Mouse (Mus musculus) spleen, adult 12 weeks (tissue): ENCODE measurements around the gene Nr1h4.

ENCODE experiments used
- DNase-seq: peaks from one replicate; pipeline ENCODE4 v3.0.0; 2022; ENCODE audit warnings: low spot score

The Nr1h4 gene

DNA sequence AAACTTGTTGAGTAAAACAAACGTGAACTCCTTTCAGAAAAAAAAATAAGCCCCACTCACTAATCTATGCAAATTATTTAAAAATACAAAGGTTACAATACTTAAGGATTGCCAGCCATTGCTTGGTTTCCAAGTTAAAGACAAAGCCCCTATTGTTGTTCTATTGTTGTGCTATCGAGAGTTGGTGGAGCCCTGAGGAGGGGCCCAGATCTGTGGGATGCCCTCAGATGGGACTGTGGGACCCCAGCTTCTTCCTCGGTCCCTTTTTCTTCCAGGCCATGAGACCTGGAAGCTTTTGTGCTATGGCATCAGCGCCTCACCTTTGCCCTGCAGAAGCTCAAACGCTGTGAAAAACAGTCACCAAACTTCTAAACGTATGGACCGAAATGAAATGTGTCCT is 51.7 kb downstream of the Nr1h4 start:
- no peak for DNase-seq

DNA sequence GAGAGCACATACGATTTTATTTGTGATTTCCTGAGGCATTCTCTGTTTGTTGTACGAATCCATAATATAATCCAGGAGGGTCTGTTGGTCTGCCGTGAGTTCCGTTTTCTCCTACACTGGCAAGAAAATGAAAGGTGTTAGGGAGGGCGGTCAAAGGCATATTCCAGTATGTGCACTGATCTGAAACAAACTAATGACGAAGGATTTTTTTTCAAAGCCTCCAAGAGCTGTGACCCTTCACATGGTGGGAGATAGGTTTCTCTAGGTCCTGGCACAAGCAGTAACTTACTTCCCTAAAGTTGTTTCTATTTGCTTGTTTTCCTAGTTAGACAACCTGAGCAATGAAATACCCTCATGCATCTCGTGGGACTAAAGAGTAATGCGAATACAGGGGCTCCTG is 54.6 kb downstream of the Nr1h4 start:
- no peak for DNase-seq

DNA sequence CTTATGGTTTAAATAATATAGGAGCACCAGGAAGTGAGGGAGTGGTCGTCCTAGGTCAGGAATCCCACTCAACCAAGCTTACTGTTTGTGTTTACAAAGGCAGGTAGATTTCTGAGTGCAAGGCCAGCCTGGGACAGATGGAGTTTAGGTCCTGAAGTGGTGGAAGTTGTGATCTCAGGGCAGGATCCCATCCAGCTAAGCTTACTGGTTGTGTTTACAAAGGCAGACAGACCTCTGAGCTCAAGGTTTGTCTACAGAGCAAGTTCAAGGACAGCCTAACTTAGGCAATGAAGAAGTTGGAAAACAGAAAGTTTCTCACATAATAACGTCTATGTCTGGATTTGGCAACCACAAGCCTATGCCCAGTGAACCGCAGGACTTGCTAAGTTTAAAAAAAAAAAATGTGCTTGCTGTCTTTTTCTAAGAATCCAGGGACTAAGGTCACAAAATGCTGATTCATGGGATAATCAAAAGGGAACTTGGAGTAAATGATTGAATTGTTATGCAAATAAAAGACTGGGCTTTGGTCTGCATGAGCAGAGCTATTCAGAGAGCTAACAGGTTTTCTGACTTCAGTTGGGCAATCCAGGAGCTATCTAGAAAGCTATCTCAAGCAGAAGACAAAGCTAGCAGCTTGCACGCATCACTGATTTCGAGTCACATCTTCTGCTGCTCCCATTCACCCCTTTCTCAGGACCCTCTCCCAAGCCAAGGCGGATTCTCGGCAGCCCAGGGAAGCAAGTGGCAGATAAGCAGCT is 62.6 kb downstream of the Nr1h4 start:
- no peak for DNase-seq

DNA sequence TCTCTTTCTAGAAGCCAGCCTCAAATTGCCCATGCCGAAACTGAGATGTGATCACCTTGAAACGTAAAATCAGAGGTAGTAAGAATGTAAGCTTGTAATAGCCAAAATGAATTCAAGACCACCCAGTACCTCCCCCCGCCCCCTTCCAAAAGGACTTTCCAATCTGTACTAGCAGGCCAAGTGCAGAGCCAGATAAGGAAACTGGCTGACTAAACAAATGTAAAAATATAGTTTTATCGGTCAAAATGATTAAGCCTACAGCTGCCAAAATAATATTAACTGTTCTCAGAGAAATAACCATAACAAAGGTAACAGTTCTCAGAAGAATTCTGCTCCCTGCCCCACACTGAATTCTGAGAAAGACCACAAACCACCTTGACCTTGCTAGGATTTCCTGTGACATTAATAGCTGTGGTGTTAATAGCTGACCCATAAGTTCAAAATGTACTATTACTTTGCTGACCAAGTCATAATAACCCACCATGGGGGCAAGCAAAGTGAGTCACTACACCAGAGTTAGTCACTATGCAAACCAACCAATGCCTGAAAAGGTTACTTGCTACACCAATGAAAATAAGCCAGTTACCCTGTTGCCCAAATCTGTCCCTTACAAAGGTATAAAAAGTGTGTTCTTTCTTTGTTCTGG is 68.5 kb downstream of the Nr1h4 start:
- DNase-seq = no peak

DNA sequence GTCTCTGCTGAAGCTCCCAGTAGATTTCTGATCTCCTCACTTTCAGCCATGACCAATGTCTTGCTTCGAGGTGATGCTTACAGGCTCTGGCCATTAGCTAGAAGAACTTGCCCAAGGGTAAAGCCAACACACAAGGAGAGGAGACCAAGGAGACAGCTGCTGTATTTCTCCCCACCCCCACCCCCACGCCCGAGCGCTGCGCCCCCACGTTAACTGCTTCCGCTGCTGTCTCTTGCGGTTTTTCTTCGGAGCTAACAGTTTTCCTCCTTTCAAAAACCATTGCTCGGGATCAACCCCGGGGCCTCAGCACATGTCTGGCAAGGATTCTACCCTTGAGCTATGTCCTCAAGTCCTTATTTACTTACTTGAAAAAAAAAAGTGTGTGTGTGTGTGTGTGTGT is 70.5 kb downstream of the Nr1h4 start:
- no peak for DNase-seq

DNA sequence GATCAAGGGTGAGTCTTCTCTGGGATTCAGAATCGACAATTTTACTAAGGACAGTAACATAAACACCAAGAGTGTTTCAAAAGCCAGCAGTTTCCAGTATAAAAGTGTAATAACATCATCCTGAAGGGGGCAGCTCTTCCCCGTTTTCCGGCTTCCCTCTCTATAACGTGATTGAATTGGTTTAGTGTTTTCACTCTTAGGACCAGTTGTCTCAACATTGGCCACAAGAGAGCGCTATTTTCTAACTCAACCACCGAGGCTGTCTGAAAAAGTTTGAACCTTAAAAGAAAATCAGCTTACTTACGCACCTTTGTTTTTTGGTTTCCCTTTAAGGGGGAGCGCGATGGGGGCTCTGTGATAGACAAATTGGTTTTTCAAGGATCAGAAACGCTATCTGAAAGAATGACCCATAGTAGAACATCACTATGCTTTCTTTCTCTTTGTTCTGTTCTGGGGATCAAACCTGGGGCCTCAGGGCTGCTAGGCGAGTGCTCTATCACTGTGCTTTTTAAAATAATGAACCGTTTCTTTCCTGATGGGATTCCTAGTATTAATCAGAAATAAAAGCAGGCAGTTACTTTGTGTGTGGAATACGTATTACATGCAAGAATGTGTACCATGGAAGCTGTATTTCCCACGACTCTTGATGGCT is 71.4 kb downstream of the Nr1h4 start:
- peak; percentile 50 for DNase-seq

DNA sequence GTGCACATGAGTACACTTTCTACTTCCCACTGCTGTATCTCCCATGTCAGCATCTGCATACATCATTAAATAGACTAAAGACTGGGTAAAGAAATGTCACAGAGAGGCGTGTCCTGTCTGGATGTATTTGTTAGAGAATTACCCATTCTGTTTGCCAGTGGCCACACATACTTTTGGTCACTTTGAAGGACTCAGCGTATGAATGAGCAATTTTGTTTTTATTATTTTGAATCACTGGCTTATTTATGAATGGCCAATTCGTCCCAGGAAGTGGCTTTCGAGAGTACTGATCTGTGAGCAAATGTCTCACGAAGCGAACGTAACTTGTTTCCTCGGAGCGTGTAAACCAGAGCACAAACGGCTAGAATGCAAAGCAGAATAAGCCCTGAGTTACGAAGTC is 72.4 kb downstream of the Nr1h4 start:
- no peak for DNase-seq

DNA sequence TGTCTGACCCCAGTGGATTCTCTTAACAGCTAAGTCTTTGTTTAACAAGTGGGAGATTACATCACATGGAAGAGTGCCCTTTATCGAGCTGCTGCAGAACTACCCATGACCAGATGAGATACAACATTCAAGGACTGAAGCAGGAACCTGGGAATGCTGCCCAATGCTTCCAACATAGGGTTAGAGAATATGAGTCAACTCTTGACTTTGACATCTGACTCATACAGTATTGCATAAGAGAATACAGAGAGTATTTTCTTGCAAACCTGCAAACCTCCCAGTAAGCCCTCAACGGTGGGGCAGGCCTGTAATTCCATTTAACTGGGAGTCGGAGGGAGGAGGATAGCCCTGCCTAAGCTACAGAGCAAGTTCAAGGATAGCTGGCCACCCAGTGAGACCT is 74.6 kb downstream of the Nr1h4 start:
- no peak for DNase-seq

DNA sequence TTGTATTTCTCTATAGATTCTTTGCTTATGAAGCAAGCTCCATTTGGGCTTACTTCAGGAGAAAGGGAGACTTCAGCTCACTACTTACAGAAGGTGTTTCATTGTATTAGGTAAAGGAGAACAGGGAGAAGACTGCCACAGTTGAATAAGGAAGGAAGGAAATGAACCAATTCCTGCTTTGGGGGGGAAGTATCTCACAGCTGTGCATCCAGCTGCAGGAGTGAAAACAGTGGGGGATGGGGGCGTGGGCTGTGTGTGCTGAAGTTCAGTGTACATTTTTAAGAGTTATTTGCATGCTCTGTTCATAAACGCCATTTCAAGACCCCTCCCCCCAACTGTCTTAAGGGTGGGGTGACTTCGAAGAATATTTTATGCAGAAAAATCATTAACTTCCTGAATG is 79.6 kb downstream of the Nr1h4 start:
- no peak for DNase-seq

DNA sequence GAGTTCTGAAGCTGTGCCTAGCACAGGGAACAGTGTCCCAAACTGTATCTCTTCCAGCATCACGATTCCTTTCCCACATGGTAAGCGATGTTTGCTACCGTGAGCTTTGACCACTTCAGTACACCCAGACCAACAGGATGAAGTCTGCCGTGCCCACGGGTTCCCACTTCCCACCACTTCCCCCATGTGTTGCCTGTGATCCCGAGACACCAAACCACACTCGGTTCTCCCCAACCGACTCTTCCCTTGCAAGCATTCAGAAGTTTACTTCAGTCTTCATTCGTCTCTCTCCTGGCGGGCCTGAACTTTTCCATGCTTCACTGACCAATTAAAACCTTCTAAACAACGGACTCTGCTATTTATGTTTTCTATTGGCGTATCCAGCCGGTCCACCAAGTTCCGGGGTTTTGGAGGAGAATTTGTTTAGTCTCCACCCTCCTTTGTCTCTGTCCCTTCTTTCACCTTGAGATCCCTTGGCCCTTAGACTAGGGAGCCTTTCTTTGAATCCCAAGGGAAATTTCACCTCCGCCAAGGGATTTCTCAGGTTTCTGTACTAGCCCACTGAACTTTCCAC is 80.2 kb downstream of the Nr1h4 start:
- DNase-seq = no peak

DNA sequence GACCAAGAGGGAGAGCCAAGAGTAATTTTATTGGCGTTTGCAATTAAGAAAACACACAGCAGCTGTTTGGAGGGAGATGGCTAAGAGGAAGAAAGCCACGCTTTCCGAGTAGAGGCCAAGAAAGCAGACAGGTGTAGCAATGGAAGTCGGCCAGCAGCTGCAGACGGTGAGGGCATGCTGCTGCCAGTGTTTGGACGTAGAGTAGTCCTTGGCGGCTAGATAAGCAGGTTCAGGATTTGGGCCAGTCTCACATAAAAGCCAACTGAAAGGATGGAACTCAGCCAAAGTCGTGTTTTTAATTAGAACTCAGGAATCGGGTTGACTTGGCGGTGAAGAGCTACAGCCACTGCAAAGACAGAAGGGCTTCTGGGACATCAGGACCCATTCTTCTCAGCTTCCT is 83.0 kb downstream of the Nr1h4 start:
- DNase-seq = no peak

DNA sequence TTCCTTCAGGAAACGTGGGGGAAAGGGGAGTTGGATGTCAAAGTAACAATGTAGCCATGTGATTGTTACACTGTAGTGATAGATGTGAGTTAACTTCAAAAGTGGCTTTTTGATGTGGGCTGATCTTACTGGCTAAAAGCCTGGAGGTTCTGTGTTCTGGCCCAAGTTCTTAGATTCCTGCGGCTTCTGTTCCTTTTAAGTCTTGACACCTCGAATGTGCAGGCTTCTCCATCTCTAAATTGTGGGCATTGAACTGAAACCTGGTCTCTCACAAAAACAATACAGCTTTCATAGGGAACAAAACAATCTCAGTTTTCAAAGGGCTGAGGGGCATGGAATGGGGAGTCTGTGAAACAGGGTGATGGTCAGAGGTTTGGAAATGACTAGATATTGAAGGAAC is 89.0 kb downstream of the Nr1h4 start:
- DNase-seq = no peak

DNA sequence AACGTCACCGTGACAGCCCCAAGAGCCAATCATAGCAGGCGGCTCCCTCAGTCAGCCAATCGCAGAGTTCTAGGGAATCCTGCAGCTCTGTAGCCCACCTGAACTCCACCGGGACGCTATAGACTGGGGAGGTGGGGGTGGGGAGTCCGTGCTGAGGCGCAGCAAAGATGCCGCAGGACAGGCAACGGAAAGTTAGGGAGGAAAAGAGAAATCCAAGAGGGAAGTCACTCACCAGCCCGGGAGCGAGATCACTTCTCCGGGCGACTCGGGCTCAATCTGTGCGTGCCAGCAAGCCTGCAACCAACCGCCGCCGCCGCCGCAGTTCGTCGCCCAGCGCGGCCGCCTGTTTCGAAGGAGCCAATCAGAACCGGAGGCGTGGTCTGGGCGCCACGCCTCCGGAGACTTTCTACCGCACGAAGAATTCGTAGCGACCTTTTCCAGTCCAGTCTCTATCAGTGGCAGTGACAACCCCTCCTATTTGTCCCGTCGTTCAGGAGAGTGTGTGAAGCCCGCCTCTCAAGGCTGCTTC is 89.7 kb downstream of the Nr1h4 start, which contains the start of gene Gas2l3:
Gene Gas2l3 (minus strand): TSS at position 345 of the 529 bp plus-strand sequence.
- peak; percentile 76 for DNase-seq

DNA sequence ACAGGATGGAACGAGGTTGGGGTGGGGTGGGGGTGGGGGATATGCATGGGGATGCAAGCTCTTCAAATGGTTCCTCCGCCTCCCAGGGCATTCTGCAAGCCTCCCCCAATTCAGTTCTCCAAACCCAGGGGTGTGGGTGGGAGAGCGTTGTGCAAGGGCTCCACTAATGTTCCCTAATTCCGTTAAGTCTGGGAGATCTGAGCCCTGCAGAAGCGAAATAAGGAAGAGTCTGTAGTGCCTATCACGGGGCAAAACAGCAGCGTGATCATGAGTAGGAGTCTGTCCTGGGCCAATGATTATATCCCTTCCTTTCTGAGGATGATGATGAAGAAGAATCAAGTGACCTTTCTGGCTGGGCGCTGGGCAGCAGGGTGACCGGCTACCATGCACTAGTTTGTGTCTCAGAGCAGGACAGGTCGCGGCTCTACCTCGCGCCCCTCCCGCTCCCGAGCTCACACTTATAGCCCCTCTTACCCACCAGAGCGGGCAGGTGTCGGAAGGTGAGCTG is 90.2 kb downstream of the Nr1h4 start:
- DNase-seq = no peak

DNA sequence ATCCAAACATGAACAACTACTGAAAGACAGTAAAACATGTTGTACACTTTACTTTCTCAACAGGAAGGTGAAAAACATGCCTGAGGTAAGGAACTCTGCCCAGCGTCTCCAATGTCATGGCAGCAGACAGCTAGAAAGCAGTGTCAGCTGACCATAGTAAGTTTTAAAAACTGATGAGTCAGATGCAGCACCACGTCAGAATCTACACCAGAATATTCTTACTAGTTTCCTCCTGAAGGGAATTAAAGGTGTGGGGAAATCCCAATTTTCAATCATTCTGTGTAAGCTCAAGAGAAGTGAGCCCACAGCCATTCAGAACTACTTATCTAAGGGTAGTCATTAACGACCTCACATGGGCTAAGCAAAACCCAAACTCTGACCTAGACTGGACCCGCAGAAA is 90.7 kb downstream of the Nr1h4 start:
- no peak for DNase-seq

DNA sequence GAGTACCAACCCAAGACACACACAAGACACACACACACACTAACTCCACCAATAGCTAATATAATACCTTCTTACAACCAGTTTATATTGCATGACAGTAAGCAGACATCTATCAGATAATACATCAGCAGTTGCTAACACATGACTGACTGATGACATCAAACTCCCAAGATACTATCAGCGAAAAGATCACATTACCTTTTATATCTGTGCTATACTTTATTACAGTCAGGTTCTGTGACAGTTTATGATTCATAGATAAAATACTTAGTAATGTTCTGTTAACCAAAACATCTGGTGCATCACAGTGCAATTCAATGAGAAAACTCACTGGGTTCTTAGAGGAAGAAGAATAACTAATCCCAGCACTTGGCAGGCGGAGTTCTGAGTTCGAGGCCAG is 91.4 kb downstream of the Nr1h4 start:
- DNase-seq = no peak

DNA sequence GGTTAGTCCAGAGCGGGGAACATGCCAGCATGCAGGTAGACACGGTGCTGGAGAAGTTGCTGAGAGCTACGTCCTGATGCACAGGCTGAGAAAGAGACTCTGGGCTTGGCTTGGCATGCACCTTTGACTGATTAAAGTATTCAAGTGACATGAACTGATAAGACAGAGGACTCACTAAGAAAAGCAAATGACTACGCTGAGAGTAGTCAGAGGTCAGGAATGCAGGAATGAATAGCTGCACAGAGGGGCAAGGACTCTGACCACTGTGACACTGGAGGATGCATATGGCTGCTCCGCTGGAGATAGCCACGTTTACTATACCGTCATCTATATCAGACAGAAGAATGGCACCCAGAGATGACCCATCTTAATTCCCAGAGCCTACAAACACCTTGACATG is 94.0 kb downstream of the Nr1h4 start:
- DNase-seq = no peak

DNA sequence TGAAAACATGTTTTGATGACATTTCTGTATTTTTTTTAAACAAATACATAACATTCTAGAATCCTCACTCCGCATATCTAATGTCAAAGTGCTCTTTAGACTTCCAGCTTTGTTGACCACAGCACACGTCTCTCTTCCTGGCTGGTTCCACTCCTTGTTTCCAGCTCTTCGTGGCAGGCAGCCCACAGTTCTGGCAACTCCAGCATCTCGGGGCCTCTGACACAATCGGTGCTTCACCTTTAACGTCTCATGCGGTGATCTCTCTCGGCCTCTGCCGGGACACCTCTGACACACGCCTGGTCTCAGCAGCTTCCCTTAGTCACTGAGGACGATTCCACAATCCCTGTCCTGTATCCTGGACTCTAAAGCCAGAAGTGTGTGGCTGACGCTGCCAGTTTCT is 95.4 kb downstream of the Nr1h4 start:
- no peak for DNase-seq

DNA sequence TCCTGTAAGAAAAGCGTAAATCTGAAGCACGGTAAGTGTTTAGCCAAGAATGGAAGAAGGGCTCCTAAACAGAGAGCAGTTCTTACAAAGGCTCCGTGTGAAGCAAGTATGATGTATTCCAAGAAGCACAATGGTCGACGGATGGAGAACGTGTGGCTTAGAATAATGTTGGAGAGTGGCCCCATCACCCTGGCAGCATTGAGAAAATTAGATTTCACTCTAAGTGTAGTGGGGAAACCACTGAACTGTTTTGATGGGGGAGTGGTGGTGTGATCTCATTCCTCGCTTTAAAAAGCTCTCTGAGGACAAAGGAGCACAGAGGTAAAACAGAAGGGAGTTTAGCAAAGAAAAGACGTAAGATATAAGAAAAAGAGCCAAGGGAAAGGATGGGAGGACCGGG is 95.9 kb downstream of the Nr1h4 start:
- DNase-seq = no peak

DNA sequence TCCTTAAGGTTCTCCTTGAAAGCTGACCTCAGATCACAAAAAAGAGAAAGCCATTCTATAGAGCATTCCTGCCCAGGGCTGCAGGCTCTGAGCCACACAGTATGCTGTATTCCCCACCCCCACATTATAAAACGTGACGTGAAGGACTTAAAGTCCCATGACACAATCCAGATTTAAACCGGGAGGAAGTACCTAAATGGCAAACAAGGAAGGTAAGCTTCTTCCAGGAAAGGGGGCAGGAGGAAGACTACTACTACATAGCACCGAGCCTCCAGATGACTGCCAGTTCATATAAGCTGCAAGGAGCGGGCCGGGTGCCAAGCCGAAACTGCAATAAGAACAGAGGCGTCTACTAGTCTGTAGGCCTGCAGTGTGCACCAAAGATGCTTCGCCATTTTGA is 97.5 kb downstream of the Nr1h4 start:
- no peak for DNase-seq

DNA sequence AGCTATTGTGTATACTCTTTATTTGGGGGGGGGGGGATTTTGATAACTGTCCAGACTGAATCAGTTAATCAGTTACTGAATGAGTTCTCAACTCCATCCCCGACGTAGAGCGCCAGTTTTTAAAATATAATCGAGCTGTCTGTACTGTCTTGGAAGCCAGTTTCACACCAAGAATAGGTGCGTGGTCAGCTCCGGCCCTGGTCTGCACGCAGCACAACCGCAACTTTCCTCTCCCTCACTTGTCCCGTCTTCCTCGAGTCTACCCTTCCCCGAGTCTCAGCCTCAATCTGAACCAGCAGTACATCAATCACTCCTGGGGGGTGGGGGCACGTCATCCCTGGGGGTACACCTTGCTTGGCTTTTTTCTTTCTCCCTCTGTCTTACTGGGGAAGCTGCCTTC is 98.0 kb downstream of the Nr1h4 start:
- no peak for DNase-seq

DNA sequence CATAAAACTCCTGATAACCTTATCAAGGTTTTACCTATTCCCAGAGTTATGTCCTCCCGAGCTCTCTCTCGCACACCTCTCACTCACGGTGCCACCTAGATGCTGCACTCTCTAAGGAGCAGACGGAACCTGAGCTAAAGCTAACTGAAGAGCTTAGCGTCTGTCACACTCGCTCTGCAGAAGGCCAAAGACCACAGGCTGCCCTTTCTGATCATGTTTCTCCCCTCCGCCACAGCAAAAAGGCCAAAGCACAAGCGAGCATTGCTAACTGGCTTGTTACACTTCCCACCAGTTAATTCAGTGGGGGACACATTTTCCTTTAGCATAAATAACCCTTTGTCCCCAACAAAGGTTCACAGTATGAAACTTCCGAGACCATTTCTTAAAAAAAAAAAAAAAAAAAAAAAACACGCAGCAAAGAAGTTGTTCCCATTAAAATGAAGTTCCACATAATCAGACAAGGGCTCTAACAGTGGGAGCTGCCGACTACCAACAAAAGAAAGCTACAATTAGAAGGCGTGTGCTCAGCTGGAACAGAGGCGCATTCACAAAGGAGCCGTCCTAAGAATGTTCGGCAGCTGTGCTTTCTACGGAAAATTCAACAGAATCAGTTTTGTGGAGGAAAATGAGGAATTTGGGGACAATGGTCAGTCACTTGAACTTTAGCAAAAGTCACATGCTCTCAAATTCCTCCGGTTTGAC is 98.7 kb downstream of the Nr1h4 start:
- no peak for DNase-seq
